Mouse (Mus musculus) R1 (cell line): ENCODE data around the gene Ticam1.
"Not testable (repeated sequence)": the region's sequence is repeated elsewhere in the genome, so short reads cannot be mapped to it uniquely, and the experiment has no call there.

Experiments used
- DNase-seq: peaks from one replicate; pipeline ENCODE4 v3.0.0-alpha.2; 2018; ENCODE audit warnings: low read depth, low spot score

The Ticam1 gene

DNA sequence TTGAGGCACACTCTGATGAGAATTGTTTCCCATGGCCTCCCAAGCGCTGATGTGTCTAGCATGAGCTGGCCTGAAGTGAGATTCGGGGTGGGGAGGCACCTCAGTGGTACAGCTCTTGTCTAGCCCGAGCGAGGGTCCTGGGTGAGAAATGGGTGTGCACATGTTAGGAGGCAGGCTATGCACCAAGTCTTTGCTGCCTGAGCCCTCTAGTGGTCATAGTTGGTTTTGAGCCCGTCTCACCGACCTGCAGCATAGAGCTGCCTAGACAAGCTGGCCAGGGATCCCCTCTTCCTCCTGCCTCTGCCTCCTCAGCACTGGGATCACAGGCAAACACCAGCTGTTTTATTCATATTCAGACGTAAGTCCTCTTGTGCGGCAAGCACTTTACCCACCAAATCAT is 12.6 kb downstream of the Ticam1 start:
- peak; percentile 94 for DNase-seq

DNA sequence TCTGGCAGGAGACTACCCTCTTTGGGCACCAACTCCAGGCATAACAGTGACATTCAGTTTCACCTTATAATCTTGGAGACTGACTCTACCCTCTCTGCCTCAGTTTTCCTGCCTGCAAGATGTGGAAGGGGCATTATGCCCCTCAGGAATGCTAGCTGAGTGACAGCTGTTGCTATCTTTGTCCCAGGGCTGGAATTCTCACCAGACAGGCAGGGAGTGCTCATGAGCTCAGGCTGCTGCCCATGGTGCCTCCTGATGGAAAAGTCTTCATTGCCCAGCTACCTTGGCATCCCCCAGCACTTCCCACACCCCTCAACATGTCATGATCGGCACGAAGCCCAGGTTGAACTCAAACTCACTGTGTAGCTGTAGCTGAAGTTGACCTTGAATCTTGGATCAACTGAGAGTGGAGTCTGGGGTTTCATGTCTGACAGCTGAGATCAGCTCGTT is 13.9 kb downstream of the Ticam1 start:
- no peak for DNase-seq

DNA sequence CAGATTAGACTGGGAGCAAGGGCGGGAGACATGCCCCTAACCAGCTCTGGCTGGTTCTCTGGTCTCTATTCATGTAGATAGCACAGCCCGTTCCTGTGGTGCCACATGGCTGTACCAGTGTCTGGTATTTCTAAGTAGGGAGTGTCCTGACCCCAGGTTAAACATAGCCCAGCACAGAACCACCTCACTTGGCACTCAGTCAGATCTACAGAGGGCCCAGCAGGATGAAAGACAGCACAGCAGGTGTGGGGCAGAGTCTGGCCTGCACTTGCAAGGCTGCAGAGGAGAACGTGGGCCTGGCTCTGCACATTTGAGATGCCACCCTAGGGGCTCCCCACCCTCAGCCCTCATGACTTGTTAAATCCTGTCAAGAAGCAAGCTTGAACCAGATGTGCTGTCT is 15.4 kb downstream of the Ticam1 start:
- DNase-seq, result no peak

DNA sequence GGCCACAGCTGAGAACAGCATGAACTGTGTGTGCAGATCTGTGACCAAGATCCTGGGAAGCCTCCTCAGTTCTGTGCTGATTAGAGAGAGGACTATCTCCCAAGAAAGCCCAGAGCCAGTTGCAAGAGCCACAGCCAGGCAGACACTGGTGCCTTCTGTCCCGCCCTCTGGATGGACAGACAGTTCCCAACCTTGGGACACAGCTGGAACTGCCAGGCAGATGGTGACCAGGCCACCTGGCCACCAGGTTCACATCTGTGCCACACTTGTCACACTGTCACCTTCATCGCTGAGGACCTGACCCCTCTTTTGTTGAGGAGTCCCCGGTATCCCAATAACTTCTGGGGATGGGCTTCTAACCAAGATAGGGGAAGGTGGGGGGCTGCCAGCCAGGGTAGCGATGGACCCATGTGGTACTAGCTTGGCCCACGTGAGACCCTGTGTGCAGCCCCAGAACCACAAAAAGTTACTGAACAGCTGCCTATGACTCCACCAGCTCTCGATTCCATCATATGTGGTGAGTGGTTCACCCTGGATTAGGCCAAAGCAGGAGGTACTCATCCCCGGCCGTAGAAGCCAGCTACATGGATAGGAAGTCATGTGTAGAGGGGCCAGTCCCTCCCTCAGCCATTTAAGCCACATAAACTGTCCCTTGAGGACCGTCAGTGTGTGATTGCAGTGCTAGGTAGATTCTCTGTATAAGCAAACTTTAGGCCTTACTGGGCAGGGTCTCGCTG is 17.1 kb downstream of the Ticam1 start:
- DNase-seq, result no peak

DNA sequence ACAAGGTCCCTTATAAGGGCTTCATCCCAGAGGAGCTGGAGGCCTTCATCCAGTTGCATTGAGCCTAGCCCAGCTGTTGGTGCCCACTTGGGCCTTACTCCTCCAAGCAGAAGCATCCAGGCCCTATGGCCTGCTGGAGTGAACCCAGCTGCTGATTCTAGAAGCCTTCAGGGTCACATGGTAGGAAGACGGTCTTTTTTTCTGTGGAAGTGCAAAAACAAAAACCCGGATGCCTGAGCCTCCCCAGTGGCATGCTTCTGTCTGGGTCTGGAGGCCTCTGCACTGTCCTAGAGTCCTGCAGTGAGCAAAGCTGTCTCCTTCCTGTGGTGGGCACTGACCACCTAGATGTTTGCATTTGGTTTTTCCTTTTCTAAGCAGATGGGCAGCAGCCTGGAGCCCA is 17.8 kb downstream of the Ticam1 start:
- DNase-seq, result not testable (repeated sequence)

DNA sequence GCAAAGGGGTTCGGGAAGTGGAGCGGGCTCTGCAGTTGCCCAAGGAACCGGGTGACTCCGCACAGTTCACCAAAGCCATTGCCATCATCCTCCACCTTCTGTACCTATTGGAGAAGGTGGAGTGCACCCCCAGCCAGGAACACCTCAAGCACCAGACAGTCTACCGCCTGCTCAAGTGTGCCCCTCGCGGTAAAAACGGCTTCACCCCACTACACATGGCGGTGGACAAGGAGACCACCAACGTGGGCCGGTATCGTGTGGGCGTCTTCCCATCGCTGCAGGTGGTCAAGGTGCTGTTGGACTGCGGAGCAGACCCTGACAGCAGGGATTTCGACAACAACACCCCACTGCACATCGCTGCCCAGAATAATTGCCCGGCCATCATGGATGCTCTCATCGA is 18.3 kb downstream of the Ticam1 start:
- DNase-seq, result not testable (repeated sequence)

DNA sequence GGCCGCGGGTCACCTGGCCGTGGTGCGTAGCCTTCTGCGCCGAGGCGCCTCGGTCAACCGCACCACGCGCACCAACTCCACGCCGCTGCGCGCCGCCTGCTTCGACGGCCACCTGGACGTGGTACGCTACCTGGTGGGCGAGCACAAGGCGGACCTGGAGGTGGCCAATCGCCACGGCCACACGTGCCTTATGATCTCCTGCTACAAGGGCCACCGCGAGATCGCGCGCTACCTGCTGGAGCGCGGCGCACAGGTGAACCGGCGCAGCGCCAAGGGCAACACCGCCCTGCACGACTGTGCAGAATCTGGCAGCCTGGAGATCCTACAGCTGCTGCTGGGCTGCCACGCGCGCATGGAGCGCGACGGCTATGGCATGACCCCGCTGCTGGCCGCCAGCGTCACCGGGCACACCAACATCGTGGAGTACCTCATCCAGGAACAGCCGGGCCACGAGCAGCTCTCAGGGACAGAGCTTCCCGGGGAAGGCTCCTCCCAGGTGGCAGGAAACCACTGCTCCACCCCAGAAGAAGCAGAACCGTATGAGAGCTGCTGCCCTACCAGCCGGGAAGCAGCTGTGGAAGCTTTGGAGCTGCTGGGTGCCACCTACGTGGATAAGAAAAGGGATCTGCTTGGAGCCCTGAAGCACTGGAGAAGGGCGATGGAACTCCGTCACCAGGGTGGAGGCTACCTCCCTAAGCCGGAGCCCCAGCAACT is 19.2 kb downstream of the Ticam1 start:
- peak; percentile 39 for DNase-seq

DNA sequence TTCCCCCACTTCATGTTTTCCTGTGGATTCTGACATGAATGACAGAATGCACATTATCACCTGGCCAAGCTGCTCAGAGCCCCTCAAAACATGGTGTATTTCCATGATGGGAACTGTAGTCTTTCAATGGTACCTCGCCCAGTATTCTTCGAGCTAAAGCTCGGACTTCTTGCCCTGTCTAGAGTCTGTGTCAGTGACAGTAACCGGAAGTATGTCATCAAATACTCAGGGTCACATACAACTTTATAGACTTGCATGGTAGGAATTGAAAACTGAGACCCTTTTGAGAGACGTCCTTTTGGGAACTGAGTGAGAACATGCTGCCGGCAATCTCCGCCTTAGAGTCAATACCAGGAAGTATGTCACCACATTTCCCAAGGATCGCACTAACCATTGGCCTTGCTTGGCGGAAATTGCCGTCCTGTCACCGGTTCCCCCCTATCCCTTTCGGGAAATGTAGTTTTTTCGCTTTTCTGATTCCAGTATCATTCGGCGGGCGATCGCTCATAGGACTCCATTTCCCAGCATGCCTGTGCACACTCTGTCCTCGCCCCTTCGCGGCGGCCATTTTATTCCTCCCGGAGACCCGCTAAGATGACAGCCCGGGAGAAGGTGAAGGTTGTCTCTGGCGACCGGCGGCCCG is 20.2 kb downstream of the Ticam1 start, which contains the start of gene Fem1a:
TSS of gene Fem1a (plus strand) at position 572 of the 643 bp plus-strand sequence.
- peak; percentile 100 for DNase-seq

DNA sequence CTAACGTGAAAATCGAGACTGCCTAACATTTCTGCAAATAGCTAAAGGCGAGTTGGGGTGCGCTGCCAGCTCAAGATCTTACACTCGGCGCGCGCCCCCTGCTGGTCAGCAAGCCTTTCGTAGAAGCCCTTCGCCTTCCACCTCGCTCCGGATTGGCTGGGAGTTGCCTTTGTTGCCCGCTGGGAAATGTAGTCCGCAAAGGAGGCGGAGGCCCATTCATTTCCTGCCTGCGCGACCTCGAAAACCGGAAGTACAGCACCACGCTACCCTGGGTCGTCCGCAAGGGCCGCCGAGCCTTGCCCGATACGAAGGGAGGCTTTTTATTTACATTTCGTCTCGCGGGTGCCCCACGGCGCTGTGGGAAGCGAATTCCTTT is 20.7 kb downstream of the Ticam1 start:
- DNase-seq, result peak; percentile 99

DNA sequence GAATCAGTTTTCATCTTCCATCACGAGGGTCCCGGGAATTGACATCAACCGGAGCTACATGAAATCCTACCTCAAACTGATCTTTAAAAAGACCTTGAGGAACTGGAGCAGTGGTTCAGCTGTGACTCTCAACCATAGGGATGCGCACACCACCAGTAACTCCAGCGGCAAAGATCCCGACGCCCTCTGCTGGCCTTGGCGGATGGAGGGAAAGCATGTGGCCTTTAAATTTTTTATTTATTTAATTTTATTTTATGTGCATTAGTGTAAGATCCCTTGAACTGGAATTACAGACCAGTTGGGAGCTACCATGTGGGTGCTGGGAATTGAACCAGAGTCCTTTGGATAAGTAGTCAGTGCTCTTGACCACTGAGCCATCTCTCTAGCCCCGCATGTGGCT is 21.2 kb downstream of the Ticam1 start:
- peak; percentile 39 for DNase-seq

DNA sequence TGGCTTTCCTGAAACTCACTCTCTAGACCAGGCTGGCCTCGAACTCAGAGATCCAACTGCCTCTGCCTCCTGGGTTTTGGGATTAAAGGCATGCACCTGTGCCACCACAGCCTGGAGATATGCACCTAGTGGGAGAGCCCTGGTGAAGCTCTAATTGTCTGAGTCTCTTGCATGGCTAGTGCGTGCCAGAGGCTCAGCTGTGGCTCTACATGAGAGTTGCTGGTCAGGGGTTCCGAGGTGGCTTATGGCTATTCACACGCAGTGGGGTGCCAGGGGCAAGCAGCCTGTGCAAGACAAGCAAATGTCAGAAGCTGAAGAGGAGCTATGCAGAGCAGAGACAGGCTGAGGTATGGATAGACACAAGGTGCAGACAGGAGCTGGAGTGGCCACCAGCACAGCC is 21.9 kb downstream of the Ticam1 start:
- DNase-seq, result no peak

DNA sequence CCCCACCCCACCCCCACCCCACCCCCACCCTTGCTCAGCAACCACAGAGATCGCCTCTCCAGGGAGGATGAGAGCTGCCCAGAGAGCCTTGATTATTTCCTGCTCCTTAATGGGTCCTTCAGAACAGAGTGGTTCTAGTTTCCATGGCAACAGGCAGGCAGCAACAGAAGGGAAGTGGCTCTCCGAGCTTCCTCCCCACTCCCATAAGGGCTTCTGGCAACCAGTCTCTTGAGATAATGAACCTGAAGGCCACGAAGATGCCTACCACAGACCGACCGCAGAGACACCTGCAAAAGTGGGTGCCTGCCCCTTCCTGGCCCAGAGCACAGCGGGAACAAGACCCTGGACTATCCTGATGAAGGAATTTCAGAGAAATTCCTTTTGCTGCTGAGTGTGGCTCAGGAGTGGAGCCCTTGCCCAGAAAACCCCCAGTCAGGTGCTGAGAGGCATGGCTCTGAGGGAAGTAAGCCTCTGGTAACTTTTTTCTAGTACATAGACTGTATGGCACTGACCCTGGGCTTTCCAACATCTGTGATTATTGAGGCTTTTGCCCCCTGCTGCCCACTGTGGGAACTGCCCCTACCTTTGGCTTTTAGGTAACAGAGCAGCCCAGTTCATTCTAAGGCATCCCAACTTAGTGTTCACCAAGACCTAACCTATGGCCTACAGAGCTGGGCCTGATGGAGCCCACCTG is 25.3 kb downstream of the Ticam1 start:
- DNase-seq, result peak; percentile 94

DNA sequence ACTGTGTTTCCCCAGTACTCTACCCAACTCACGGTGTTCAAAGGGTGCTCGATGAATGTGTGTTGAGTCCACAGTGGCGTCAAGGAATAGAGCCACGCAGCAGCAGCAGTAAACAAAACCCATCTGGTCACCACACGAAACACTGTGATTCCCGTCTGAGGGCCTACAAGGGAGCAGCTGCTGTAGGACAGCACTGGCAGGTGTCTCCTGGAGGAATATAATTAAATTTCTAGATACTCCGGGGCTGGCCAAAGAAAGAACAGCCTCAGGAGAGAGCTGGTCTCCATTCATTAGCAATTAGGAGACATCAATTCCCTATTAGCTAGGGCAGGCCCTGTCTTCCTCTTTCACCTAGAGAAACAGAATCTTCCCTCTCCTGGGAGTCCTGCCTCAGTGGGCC is 31.0 kb downstream of the Ticam1 start:
- DNase-seq, result no peak

DNA sequence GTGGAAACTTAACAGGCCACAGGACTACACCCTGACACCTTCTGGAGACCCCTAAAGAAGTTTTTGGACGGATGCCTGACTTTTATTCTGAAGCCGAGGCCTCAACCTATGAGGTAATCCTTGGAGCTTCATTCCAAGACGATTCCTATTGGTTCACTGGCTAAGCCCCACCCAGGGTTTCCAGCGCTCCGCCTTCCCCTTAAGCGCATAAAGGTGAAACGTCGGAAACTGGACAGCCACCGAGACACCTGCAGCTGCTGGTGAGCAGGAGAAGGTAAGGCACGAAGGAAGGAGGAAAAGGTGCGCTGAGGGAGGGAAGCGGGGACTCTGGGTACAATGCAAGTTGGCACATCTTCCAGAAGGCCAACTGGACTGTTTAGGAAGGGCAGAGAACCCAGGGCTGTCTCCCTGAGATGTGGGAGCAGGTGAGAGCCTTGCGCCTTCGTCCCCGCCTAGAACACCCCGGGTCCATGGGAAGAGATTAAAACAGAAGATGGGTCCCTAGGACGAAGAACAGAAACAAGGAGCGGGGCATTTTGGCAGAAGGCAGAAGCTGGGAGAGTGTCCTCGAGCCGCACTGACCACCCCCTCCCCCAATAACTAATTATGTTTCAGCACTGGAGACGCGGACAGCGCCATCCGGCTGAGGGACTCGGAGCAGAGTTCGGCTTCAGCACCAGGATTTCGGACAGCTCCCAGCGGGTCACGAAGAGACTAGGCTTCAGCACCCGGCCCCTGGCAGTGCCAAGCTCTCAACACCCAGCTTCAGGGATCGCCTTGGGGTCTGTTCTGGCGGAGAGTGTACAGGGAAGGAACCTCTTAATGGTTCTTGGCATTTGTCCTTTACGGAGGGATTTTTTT is 34.8 kb downstream of the Ticam1 start:
- peak; percentile 96 for DNase-seq

DNA sequence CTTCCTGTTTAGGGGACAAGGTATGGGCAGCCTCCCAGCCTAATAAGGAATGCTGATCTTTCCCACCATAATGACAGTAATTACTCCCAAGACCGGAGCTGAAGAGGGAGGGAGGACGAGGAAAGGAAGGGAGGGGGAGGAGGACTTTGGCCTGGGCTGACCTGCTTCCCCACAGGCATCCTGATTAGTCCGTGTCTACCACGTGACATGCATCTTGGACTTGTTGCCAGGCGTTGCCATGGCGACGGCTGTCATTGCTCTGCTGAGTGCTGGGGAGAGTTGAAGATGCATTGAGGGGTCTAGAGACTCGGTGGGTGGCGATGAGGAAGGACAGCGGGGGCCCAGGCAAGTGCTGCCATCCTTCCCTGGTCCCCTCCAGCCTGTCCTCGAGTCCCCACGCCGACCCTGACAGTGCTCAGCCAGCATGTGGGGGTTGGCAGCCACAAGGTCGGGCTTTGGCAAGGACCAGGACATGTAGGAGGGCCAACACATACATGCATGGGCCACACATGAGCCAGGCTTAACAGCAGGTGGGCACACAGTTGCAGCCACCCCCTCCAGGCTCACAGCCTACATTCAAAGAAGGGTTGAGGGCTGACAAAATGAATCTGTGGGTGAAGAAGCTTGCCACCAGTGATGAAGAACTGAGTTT is 42.6 kb downstream of the Ticam1 start:
- DNase-seq, result peak; percentile 92

DNA sequence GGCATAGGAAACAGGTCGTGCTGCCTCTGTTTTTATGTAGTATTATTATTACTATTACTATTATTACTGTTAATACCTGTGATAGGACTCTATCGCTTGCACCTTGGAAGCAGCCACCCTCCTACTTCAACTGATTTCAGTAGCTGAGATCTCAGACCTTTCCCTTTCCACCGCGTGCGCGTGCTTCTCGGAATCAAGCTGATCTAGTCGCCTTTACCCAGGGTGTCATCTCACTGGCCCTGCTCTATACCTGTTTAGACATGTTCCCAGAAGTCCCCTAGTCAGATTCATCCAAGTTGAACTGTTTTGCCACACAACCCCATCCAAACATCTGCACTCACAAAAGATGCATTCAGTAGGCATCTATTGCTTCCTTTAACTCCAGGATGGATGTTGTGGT is 43.2 kb downstream of the Ticam1 start:
- DNase-seq, result no peak

DNA sequence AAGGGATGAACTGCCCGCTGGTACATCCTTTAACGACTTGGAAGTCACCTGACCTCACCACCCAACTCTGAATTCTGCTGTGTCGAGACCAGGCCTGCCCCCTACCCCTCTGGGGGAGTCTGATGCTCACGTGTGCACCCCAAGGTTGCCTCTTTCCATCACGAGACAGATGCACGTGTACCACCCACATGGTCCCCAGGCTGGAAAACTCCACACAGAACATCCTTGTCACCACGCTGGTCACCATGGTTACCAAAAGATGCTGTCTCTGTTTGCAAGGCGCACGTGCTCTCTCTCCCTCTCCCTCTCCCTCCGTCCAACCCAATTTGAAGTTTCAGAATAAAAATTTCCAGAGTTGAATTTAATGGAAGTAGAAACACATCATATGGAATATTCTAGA is 46.6 kb downstream of the Ticam1 start:
- no peak for DNase-seq

DNA sequence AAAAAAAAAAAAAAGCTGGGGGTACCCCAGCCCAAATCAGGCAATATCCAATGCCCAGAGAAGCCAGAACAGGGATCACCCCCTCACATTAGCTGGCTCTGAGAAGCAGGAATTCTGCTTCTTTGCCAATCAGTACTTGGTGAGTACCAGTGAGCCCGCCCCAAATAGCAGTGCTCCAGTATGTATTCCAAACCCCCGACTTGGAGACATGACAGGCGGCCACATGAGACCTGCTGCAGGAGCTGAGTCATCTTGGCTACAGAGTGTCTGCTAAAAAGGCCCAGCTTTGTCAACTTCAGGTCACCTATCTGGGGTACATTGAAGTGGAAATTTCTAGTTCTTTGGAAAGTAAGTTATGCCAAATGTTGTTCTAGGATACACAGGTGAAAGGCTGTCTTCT is 50.0 kb downstream of the Ticam1 start:
- DNase-seq, result no peak

DNA sequence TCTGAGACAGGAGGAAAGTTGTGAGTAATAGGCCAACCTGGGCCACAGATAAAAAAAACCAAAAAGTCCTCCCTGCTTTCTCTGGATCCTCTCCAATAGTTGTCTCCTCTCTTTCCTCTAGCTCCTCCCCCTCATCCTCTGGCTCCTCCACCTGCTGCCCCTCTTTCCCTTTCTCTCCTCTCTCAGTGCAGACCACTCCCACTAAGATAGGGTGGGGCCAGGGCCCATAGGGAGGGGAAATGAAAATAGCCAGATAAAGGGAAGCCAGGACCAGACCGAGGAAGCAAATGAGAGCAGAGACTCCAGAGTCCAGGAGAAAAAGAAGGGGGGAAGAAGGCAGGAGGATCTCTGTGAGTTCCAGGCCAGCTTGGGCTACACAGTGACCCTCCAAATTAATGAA is 51.7 kb downstream of the Ticam1 start:
- peak; percentile 96 for DNase-seq

DNA sequence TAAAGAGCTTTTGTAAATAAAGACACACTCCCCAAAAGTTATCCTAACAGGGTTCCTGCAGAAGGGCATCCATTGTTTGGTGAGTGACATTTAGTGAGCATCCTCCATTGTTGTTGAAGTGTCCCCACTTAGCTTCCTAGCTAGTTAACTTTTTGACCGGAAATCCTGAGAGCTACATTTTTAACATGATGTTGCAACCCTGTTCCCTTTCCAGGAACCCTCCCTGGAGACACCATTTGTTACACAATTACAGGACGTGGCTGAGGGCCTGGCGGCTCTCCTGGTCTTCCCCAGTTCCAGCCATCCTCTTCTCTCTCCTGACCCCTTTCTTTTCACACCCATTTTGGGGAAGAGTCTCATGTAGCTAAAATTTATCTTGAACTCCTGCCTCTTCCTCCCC is 56.8 kb downstream of the Ticam1 start:
- no peak for DNase-seq
